Mouse (Mus musculus) heart, postnatal 0 days (tissue): ENCODE results near the gene Tmem259.

ENCODE experiments used
- CTCF ChIP-seq: IDR thresholded peaks from 2 replicates; pipeline ENCODE4 v1.5.1; 2016; ENCODE audit warnings: antibody characterized with exemption, control low read depth, low read depth
- EP300 ChIP-seq: IDR thresholded peaks from 2 replicates; pipeline ENCODE4 v1.6.1; 2016; ENCODE audit warnings: antibody characterized with exemption, low read depth

DNA sequence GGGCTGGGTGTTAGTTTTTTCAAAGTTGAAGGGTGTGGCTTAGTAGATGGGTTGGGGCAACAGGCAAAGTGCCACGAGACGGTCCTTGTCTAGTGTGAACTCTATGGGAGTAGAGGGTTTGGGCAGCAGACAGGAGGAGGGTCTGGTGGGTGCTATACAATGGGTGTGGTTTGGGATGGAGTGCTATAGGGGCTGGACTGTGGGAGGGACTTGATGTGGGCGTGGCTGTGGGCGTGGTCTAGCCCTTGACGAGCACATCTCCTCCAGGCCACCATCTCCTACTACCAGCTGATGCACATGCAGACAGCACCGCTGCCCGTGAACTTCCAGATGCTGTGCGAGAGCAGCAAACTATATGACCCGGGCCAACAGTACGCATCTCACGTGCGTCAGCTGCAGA is 41.8 kb upstream of the Tmem259 start:
- TF ChIP-seq CTCF (no peak), EP300 (no peak)
